Mouse (Mus musculus): ENCODE measurements around the gene Rbm10. TPM values are rescaled to one million over a fixed set of nuclear protein-coding genes. Genes with fewer than 3 reads are reported as not detected.

Gene Rbm10
- total and polyA plus RNA-seq, 3 experiments: 154 to 183 TPM; not detected in 1

- H3K27ac ChIP-seq (ENCODE audit: control insufficient read depth, low read depth, low read length): peak overlapping the region; percentile 73
- H3K79me2 ChIP-seq (ENCODE audit: control insufficient read depth, insufficient read depth, low read length, poor library complexity): peaks cover 27% of the 10 kb centered on the region
- peaks cover 2 to 22% of the 10 kb centered on the region in 2 experiments; a peak in 3 of 4 replicates for H3K36me3 ChIP-seq (ENCODE audit: control insufficient read depth in 1 of 2, insufficient read depth in 2 of 2, low read length in 2 of 2)
- peak in 2 of 3 experiments; percentile 18 to 46; a peak in 4 of 6 replicates for TF ChIP-seq CTCF (IDR thresholded peaks at IDR 0.05 in 2 of 3, conservative IDR thresholded peaks at IDR 0.05 in 1 of 3; ENCODE audit: control insufficient read depth in 1 of 3, insufficient read depth in 1 of 3, low read depth in 2 of 3, low read length in 3 of 3, poor library complexity in 1 of 3, severe bottlenecking in 1 of 3)
- no peak for TF ChIP-seq RAD21 (IDR thresholded peaks at IDR 0.05; ENCODE audit: low read depth, low read length)
- TF ChIP-seq CHD2 (IDR thresholded peaks at IDR 0.05; ENCODE audit: low read length): no peak
- H3K27me3 ChIP-seq (ENCODE audit: control insufficient read depth in 1 of 2, insufficient read depth in 2 of 2, low read length in 2 of 2): no peaks in the 10 kb centered on the region
- DNase-seq (ENCODE audit: low read depth, low spot score): peak; percentile 59
- peaks cover 8 to 16% of the 10 kb centered on the region in 2 experiments for H3K4me1 ChIP-seq (ENCODE audit: control insufficient read depth in 1 of 2, insufficient read depth in 2 of 2, low read length in 2 of 2)
- peak overlapping the region; percentile 97 for H3K9ac ChIP-seq (ENCODE audit: control insufficient read depth, low read depth, low read length, poor library complexity, severe bottlenecking)
- H3K9me3 ChIP-seq (replicated peaks; ENCODE audit: insufficient read depth, low read length): no peaks in the 10 kb centered on the region
- peak overlapping the region; percentile 62 to 90 for H3K4me3 ChIP-seq (ENCODE audit: control insufficient read depth in 1 of 2, insufficient read depth in 1 of 2, low read depth in 2 of 2, low read length in 2 of 2)
These were observed 71.3 kb downstream of the Rbm10 start for GRCm38 (mm10) chrX:20688615-20689014.

- H3K79me2 ChIP-seq (ENCODE audit: control insufficient read depth, insufficient read depth, low read length, poor library complexity): peaks cover 27% of the 10 kb centered on the region
- peaks cover 5 to 14% of the 10 kb centered on the region in 2 experiments for H3K4me1 ChIP-seq (ENCODE audit: control insufficient read depth in 1 of 2, insufficient read depth in 2 of 2, low read length in 2 of 2)
- no peak overlapping the region for H3K27ac ChIP-seq (ENCODE audit: control insufficient read depth, low read depth, low read length)
- TF ChIP-seq CHD2 (IDR thresholded peaks at IDR 0.05; ENCODE audit: low read length) (no peak), ZNF384 (IDR thresholded peaks at IDR 0.05; ENCODE audit: low read depth, low read length) (no peak), EP300 (IDR thresholded peaks at IDR 0.05; ENCODE audit: low read depth in 1 of 2, low read length in 2 of 2) (no peak), MXI1 (IDR thresholded peaks at IDR 0.05; ENCODE audit: low read depth, low read length) (no peak), JUND (IDR thresholded peaks at IDR 0.05; ENCODE audit: low read depth, low read length) (no peak), ELF1 (IDR thresholded peaks at IDR 0.05; ENCODE audit: low read depth, low read length) (no peak), POLR2AphosphoS5 (IDR thresholded peaks at IDR 0.05; ENCODE audit: borderline replicate concordance, low read depth, low read length) (no peak), ZMIZ1 (IDR thresholded peaks at IDR 0.05; ENCODE audit: low read depth, low read length) (no peak), TAL1 (IDR thresholded peaks at IDR 0.05; ENCODE audit: low read length) (no peak), E2F4 (IDR thresholded peaks at IDR 0.05; ENCODE audit: borderline replicate concordance, low read depth, low read length) (no peak), TBP (IDR thresholded peaks at IDR 0.05; ENCODE audit: low read depth, low read length) (no peak)
- no peaks in the 10 kb centered on the region for H3K9me3 ChIP-seq (replicated peaks; ENCODE audit: insufficient read depth, low read length)
- H3K9ac ChIP-seq (ENCODE audit: control insufficient read depth, low read depth, low read length, poor library complexity, severe bottlenecking): no peak overlapping the region
- no peak for DNase-seq (ENCODE audit: low read depth, low spot score)
- no peak overlapping the region for H3K4me3 ChIP-seq (ENCODE audit: control insufficient read depth in 1 of 2, insufficient read depth in 1 of 2, low read depth in 2 of 2, low read length in 2 of 2)
- no peaks in the 10 kb centered on the region for H3K27me3 ChIP-seq (ENCODE audit: control insufficient read depth in 1 of 2, insufficient read depth in 2 of 2, low read length in 2 of 2)
- peaks cover 10 to 20% of the 10 kb centered on the region in 2 experiments for H3K36me3 ChIP-seq (ENCODE audit: control insufficient read depth in 1 of 2, insufficient read depth in 2 of 2, low read length in 2 of 2)
These were observed 74.3 kb downstream of the Rbm10 start for GRCm38 (mm10) chrX:20691566-20691965.

- Histone ChIP-seq H3K27ac (ENCODE audit: control insufficient read depth, low read depth, low read length) (no peak overlapping the region), H3K36me3 (ENCODE audit: control insufficient read depth in 1 of 2, insufficient read depth in 2 of 2, low read length in 2 of 2) (peaks cover 13 to 19% of the 10 kb centered on the region in 2 experiments)
These were observed 75.3 kb downstream of the Rbm10 start for GRCm38 (mm10) chrX:20692616-20693015.

More at GRCm38 (mm10) chrX:20692616-20693015, 75.3 kb downstream of the Rbm10 start:
- Histone ChIP-seq H3K9ac (ENCODE audit: control insufficient read depth, low read depth, low read length, poor library complexity, severe bottlenecking) (no peak overlapping the region), H3K4me1 (ENCODE audit: control insufficient read depth in 1 of 2, insufficient read depth in 2 of 2, low read length in 2 of 2) (peaks cover 3 to 12% of the 10 kb centered on the region in 2 experiments; a peak in 3 of 4 replicates), H3K9me3 (replicated peaks; ENCODE audit: insufficient read depth, low read length) (no peaks in the 10 kb centered on the region), H3K79me2 (ENCODE audit: control insufficient read depth, insufficient read depth, low read length, poor library complexity) (peaks cover 27% of the 10 kb centered on the region), H3K27me3 (ENCODE audit: control insufficient read depth in 1 of 2, insufficient read depth in 2 of 2, low read length in 2 of 2) (no peaks in the 10 kb centered on the region), H3K4me3 (ENCODE audit: control insufficient read depth in 1 of 2, insufficient read depth in 1 of 2, low read depth in 2 of 2, low read length in 2 of 2) (no peak overlapping the region)
- DNase-seq (ENCODE audit: low read depth, low spot score): no peak
- TF ChIP-seq MAX (IDR thresholded peaks at IDR 0.05; ENCODE audit: low read length) (no peak), USF2 (IDR thresholded peaks at IDR 0.05; ENCODE audit: borderline replicate concordance in 1 of 2, insufficient read depth in 1 of 2, low read depth in 1 of 2, low read length in 2 of 2) (no peak), RAD21 (IDR thresholded peaks at IDR 0.05; ENCODE audit: low read depth, low read length) (no peak), CHD2 (IDR thresholded peaks at IDR 0.05; ENCODE audit: low read length) (no peak), MEF2A (IDR thresholded peaks at IDR 0.05; ENCODE audit: extremely low read depth, insufficient replicate concordance, low read depth, low read length, poor library complexity, severe bottlenecking) (no peak), POLR2A (IDR thresholded peaks at IDR 0.05; ENCODE audit: control insufficient read depth in 1 of 2, insufficient read depth in 1 of 2, low read depth in 1 of 2, low read length in 2 of 2, poor library complexity in 1 of 2) (no peak)

Data from MEL (cell line).